Mouse (Mus musculus) kidney, adult 8-10 months (tissue): ENCODE results near the gene Crct1.

Experiments
- DNase-seq, 2 experiments: peaks; one replicate each; pipeline ENCODE4 v3.0.0; 2022

Gene Crct1

GRCm38 (mm10) chr3:93015460-93016104 is at the start of gene Crct1:
TSS of gene Crct1 (minus strand) at chr3:93015687.
- no peak for DNase-seq

GRCm38 (mm10) chr3:93052826-93053474 is 37.5 kb upstream of the Crct1 start:
- no peak for DNase-seq

GRCm38 (mm10) chr3:93050182-93050581 is 34.7 kb upstream of the Crct1 start:
- no peak for DNase-seq

GRCm38 (mm10) chr3:93031450-93031849 is 16.0 kb upstream of the Crct1 start:
- DNase-seq, result peak in 1 of 2 experiments; percentile 29

- DNase-seq, result no peak
Observed at GRCm38 (mm10) chr3:93025486-93025885, 10.0 kb upstream of the Crct1 start.

GRCm38 (mm10) chr3:93023411-93024184 is 8.1 kb upstream of the Crct1 start:
- no peak for DNase-seq

- no peak for DNase-seq
Observed at GRCm38 (mm10) chr3:93021171-93021570, 5.7 kb upstream of the Crct1 start.

- DNase-seq, result no peak
Observed at GRCm38 (mm10) chr3:93018960-93019359, 3.5 kb upstream of the Crct1 start, which contains the start of gene Lce1m. TSS of gene Lce1m (minus strand) at chr3:93019060.

GRCm38 (mm10) chr3:93014871-93015270 is 616 bp downstream of the Crct1 start:
- DNase-seq, result no peak

GRCm38 (mm10) chr3:93014378-93014801 is 1.1 kb downstream of the Crct1 start:
- DNase-seq, result peak in 1 of 2 experiments; percentile 11

- DNase-seq, result no peak
Observed at GRCm38 (mm10) chr3:93002843-93003242, 12.6 kb downstream of the Crct1 start.

- no peak for DNase-seq
Observed at GRCm38 (mm10) chr3:93000621-93001020, 14.9 kb downstream of the Crct1 start.

GRCm38 (mm10) chr3:92998691-92999090 is 16.8 kb downstream of the Crct1 start:
- peak; percentile 21 to 68 for DNase-seq

GRCm38 (mm10) chr3:92991926-92992325 is 23.6 kb downstream of the Crct1 start, which contains the start of gene Lce3f:
TSS of gene Lce3f (plus strand) at chr3:92992226.
- no peak for DNase-seq

GRCm38 (mm10) chr3:92978484-92978883 is 37.0 kb downstream of the Crct1 start:
- DNase-seq, result no peak

GRCm38 (mm10) chr3:92966761-92967160 is 48.7 kb downstream of the Crct1 start, which contains the start of gene Lce3e:
TSS of gene Lce3e (plus strand) at chr3:92967061.
- no peak for DNase-seq
